Mouse (Mus musculus): ENCODE data around the gene Ubtd1. TPM values are rescaled to one million over a fixed set of nuclear protein-coding genes. Genes with fewer than 3 reads are reported as not detected.

Gene Ubtd1
- polyA plus RNA-seq (2014; fragmentation: Illumina TruSeq; extraction: RNeasy Lipid Tissue Mini Kit (QIAGEN cat#74804); ENCODE audit: insufficient read depth, low read depth, low replicate concordance): 13.2 TPM

DNA sequence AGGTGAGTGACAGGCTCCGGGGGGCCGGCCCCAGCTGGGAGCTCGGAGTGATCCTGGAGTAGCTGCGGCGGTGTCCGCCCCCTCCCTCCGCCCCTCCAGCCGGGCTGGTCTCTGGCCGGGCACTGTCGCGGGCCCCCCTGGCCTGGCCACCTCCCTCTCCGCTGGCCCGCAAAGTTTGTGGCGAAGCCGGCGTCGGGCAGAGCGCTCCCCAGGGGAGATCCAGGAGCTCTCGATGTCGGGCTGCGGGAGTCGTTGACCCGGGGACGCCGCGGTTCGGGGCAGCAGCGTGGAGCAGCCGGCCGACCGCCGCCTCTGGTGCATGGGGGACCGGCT lies at the start of gene Ubtd1:
Gene Ubtd1 (plus strand): TSS at position 169 of the 333 bp plus-strand sequence.

DNA sequence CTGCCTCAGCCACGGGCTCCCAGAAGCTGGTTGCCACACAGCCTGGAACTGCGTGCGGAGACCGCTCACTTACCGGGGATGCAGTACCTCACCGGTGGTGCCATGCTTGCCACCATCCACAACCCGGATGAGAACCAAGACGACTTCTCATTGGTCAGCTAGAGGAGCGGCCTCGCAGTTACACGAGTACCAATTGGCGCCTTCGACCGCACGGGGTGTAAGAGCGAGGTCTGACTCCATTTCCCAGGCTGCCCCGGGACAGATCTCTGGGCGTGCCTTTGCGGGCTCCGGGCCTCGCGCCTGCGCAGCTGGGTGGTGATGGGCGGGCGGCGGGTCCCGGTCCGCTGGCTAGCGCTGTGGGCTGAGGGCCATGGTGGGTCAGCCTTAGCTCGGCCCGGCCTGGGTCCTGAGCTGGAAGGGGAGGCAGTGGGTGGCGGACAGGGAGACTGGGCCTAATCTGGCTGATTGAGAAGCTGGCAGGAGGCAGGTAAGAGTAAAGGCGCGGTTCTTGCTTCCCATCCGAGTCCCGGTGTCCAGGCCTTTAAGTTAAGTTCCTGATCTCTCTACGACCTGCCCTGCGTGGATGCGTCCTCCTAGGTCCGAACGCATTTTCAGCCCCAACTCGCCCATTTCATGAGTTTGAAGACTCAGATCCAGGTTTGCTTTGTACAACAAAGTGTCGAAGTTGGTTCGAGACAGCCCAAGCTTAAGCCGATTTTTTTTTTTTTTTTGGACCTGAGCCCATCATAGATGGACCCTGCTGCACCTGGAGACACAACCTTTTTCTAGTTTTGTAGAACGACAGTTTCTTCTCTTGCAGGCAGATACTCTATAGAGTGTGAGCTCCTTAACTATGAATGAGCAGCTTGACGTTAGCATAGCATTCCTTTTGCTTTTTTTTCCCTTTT lies 48.1 kb upstream of the Ubtd1 start, which contains the start of the genes Exosc1 and Zdhhc16:
Gene Exosc1 (minus strand): TSS at position 245 of the 908 bp plus-strand sequence.
Gene Zdhhc16 (plus strand): TSS at position 302 of the 908 bp plus-strand sequence.

DNA sequence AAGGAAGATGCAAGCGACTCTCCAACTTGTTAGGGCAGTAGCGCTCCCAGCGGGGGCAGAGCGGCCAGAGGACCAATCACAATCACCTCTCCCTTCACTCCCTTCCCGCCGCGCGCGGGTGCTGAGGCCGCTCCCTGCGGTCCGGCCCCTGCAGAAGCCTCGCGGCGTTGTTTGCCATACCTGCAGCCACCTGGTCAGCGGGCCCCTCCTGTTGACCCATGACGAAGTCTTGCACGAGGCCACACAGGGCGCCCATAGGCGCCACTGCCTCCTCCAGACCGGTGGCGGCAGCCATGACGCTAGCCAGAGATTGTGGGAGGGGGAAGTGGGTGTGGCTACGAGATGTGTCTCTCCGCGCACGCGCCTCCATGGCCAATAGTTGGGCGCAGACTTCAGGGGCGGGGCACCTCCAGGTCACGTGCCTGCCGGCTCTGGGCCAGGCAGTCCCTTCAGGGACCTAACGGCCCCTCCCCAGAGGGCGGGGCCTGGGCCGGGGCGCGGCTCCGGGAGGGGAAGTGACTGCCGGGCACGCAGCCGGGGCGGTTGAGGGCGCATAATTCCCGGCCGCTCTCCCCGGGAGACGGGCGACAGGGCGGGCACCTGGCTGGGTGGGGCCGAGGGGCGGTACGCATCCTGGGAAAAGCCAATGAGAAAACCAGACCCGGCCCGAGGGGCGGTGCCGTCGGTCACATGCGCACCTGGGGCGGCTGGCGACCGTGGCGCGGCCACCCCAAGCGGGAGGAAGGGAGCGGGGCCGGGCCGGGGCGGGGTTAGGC lies 556 bp upstream of the Ubtd1 start, which contains the start of gene Mms19:
Gene Mms19 (minus strand): TSS at position 339 of the 776 bp plus-strand sequence.

DNA sequence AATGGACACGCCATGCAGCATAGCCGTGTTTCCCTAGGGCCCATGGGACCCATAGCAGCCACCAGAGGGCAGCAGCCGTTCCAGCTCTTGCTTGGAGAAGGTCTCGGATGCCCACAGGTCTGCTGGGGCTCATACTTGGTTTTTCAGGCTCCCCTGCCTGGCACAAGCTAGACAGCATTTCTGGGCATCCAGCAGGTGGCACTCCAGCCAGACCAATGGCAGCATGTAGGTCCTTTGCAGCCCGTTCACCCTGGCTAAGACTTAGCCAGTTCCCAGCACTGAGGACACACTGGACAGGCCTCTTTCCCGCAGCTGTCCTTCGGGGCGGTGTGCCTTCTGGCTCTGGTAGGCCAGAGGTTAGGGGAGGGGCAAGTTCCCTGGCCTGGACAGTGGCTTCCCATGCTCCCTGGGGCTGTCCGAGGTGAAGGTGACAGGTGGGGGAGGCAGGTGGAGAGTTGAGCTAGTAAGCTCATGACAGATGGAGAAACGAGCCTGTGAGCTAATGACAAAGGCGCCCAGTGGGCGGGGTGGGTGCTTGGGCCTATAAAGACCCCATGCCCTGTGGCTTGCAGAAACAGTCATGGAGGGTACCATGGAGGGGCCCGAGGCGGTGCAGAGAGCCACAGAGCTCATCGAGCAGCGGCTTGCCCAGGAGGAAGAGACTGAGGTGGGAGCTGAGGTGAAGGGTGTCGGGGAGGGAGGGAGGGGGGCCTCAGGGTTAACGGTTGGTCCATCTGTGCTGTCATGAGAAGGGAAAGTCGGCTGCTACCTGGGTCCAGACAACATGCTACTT lies 54.1 kb downstream of the Ubtd1 start, which contains the start of gene Ankrd2:
Gene Ankrd2 (plus strand): TSS at position 545 of the 793 bp plus-strand sequence.

DNA sequence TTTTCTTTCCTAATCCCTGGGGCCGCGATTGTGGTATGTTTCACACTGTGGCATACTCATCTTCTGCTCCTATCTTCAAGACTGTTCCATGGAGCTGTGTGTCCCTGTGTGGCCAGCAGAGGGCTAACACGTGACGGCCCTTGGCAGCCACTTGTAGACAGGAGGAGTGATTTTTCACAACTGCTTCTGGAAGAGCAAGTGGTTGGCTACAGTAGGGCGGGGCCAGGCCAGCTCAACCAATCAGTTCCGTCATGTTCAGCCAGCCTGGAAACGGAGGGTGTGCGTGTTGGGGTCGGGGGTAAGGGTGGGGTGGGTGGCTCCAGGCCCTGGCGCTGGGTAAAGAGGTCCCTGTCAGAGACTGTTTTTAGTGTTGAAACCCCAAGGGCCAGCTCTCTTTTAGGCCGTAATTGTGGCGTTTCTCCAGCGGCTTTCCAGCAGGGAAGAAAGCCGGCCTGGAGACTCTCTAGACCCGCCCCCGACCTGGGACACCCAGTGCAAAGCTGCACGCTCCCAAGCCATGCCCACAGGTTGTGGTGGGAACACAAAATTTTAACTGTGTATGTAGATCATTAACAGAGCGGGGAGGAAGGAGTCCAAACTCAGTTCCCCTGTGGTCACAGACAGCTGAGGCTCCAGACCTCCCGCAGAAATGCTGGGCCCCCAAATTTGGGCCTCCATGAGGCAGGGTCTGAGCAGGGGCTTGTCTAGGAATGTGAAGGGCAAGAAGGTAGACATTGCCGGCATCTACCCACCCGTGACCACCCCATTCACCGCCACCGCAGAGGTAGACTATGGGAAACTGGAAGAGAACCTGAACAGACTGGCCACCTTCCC lies 63.9 kb downstream of the Ubtd1 start, which contains the start of gene Hoga1:
Gene Hoga1 (plus strand): TSS at position 342 of the 834 bp plus-strand sequence.

DNA sequence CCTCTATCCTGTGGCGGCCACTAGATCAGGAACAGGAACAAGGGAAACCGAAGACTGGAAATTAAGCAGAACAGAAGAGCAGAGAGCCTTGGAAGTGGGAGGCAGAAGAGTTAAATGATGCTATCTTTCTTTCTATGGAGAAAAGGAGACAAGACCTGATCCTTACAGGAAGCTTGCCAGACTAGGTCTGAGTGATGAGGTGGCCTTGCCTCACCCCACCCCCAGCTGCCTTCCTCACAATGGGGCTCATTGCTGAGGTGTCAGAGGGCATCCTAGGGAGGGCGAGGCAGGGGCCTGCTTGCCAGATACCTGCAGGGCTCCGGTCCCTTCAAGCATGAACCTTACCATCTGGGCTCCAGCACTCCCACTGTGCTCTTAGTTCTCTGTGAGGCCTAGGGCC lies 70.4 kb downstream of the Ubtd1 start, which contains the start of gene 4933411K16Rik:
Gene 4933411K16Rik (plus strand): TSS at position 301 of the 400 bp plus-strand sequence.

Other genes starting within 250 kb of the Ubtd1 start
- not detected for gene Slit1, start 238.1 kb upstream of the Ubtd1 start, polyA plus RNA-seq (2014; fragmentation: Illumina TruSeq; extraction: RNeasy Lipid Tissue Mini Kit (QIAGEN cat#74804); ENCODE audit: insufficient read depth, low read depth, low replicate concordance)
- 1.5 TPM for gene Arhgap19, start 179.7 kb upstream of the Ubtd1 start, polyA plus RNA-seq (2014; fragmentation: Illumina TruSeq; extraction: RNeasy Lipid Tissue Mini Kit (QIAGEN cat#74804); ENCODE audit: insufficient read depth, low read depth, low replicate concordance)
- 2.7 TPM for gene Frat1, start 151.8 kb upstream of the Ubtd1 start, polyA plus RNA-seq (2014; fragmentation: Illumina TruSeq; extraction: RNeasy Lipid Tissue Mini Kit (QIAGEN cat#74804); ENCODE audit: insufficient read depth, low read depth, low replicate concordance)
- 2.3 TPM for gene Frat2, start 133.6 kb upstream of the Ubtd1 start, polyA plus RNA-seq (2014; fragmentation: Illumina TruSeq; extraction: RNeasy Lipid Tissue Mini Kit (QIAGEN cat#74804); ENCODE audit: insufficient read depth, low read depth, low replicate concordance)
- gene Rrp12, start 85.6 kb upstream of the Ubtd1 start, polyA plus RNA-seq (2014; fragmentation: Illumina TruSeq; extraction: RNeasy Lipid Tissue Mini Kit (QIAGEN cat#74804); ENCODE audit: insufficient read depth, low read depth, low replicate concordance): 2.7 TPM
- 86.8 TPM for gene Pgam1, start 69.8 kb upstream of the Ubtd1 start, polyA plus RNA-seq (2014; fragmentation: Illumina TruSeq; extraction: RNeasy Lipid Tissue Mini Kit (QIAGEN cat#74804); ENCODE audit: insufficient read depth, low read depth, low replicate concordance)
- 15.6 TPM for gene Exosc1, start 48.3 kb upstream of the Ubtd1 start, polyA plus RNA-seq (2014; fragmentation: Illumina TruSeq; extraction: RNeasy Lipid Tissue Mini Kit (QIAGEN cat#74804); ENCODE audit: insufficient read depth, low read depth, low replicate concordance)
- 21.9 TPM for gene Zdhhc16, start 48.3 kb upstream of the Ubtd1 start, polyA plus RNA-seq (2014; fragmentation: Illumina TruSeq; extraction: RNeasy Lipid Tissue Mini Kit (QIAGEN cat#74804); ENCODE audit: insufficient read depth, low read depth, low replicate concordance)
- gene Mms19, start 606 bp upstream of the Ubtd1 start, polyA plus RNA-seq (2014; fragmentation: Illumina TruSeq; extraction: RNeasy Lipid Tissue Mini Kit (QIAGEN cat#74804); ENCODE audit: insufficient read depth, low read depth, low replicate concordance): 12.7 TPM
- gene Ankrd2, start 54.2 kb downstream of the Ubtd1 start, polyA plus RNA-seq (2014; fragmentation: Illumina TruSeq; extraction: RNeasy Lipid Tissue Mini Kit (QIAGEN cat#74804); ENCODE audit: insufficient read depth, low read depth, low replicate concordance): 0.29 TPM
- gene Hoga1, start 63.8 kb downstream of the Ubtd1 start, polyA plus RNA-seq (2014; fragmentation: Illumina TruSeq; extraction: RNeasy Lipid Tissue Mini Kit (QIAGEN cat#74804); ENCODE audit: insufficient read depth, low read depth, low replicate concordance): 4.7 TPM
- gene 4933411K16Rik, start 70.5 kb downstream of the Ubtd1 start, polyA plus RNA-seq (2014; fragmentation: Illumina TruSeq; extraction: RNeasy Lipid Tissue Mini Kit (QIAGEN cat#74804); ENCODE audit: insufficient read depth, low read depth, low replicate concordance): 0.17 TPM
- 2.8 TPM for gene Morn4, start 104.6 kb downstream of the Ubtd1 start, polyA plus RNA-seq (2014; fragmentation: Illumina TruSeq; extraction: RNeasy Lipid Tissue Mini Kit (QIAGEN cat#74804); ENCODE audit: insufficient read depth, low read depth, low replicate concordance)
- gene Pi4k2a, start 108.7 kb downstream of the Ubtd1 start, polyA plus RNA-seq (2014; fragmentation: Illumina TruSeq; extraction: RNeasy Lipid Tissue Mini Kit (QIAGEN cat#74804); ENCODE audit: insufficient read depth, low read depth, low replicate concordance): 20.0 TPM
- gene Avpi1, start 147.3 kb downstream of the Ubtd1 start, polyA plus RNA-seq (2014; fragmentation: Illumina TruSeq; extraction: RNeasy Lipid Tissue Mini Kit (QIAGEN cat#74804); ENCODE audit: insufficient read depth, low read depth, low replicate concordance): 93.3 TPM
- 70.7 TPM for gene Marveld1, start 165.6 kb downstream of the Ubtd1 start, polyA plus RNA-seq (2014; fragmentation: Illumina TruSeq; extraction: RNeasy Lipid Tissue Mini Kit (QIAGEN cat#74804); ENCODE audit: insufficient read depth, low read depth, low replicate concordance)
- 16.4 TPM for gene Zfyve27, start 182.2 kb downstream of the Ubtd1 start, polyA plus RNA-seq (2014; fragmentation: Illumina TruSeq; extraction: RNeasy Lipid Tissue Mini Kit (QIAGEN cat#74804); ENCODE audit: insufficient read depth, low read depth, low replicate concordance)
- gene Sfrp5, start 220.5 kb downstream of the Ubtd1 start, polyA plus RNA-seq (2014; fragmentation: Illumina TruSeq; extraction: RNeasy Lipid Tissue Mini Kit (QIAGEN cat#74804); ENCODE audit: insufficient read depth, low read depth, low replicate concordance): 1.6 TPM

Data from lung, adult 10 weeks (tissue).